Mouse (Mus musculus): ENCODE results near the gene Rrh.

Rrh gene

DNA sequence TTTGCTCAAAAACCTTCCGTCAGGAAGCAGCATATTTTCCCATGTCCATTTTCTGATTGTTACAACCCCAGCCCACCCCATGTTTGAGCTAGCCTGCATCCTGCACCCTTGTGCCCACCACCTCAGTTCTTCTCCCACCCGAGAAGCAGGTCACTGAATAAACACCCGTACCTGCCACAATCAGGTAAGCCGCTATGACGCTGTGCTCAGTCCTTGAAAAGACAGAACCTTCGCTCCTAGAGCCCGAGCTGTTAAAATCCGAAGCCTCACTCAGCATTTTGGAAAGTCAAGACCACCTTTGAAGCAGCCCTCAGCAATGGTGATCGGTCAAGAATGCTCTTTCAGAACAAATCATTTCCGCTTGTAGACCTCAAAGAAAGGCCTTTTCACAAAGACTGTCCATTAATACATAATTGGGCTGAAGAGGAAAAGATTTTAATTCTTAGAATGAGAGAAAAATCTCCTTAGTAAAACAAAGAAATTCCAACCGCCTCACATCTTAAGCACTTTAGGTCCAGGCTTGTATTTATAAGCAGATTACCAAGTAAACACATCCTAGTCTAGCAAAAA is at the start of gene Rrh:
Gene Rrh (minus strand): TSS at position 382 of the 570 bp plus-strand sequence.
- no peak for DNase-seq

DNA sequence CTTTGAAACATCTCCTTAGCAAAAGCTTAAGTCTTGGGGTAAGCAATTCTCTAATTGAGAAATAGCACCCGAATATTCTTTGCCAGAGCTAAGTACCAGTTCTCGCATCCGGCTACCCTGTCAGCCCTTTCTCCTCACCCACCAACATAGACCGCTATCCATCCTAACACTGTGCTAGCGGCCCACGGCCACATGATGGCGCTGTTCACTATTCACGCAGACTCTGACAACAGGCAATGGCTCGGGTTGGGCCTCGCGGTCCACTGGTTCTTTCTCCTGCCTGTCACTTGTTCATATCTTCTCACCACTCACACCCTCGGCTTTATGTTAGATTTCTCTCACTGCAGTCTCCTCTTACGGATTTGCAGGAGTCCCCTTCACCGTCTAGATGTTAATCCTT is 41.3 kb upstream of the Rrh start:
- peak; percentile 50 to 54 for DNase-seq

DNA sequence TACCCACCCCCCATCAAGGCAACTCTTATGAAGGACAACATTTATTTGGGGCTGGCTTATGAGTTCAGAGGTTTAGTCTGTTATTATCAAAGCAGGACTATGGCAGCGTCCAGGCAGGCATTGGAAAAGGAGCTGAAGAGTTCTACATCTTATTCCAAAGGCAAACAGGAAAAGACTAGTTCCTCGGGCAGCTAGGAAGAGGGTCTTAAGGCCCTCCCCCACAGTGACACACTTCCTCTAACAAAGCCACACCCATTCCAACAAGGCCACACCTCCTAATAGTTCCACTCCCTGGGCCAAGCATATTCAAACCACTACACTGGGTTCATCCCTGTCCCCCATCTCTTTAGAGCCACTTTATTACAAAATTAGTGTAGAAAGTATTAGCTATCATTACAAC is 40.2 kb upstream of the Rrh start:
- DNase-seq = no peak

DNA sequence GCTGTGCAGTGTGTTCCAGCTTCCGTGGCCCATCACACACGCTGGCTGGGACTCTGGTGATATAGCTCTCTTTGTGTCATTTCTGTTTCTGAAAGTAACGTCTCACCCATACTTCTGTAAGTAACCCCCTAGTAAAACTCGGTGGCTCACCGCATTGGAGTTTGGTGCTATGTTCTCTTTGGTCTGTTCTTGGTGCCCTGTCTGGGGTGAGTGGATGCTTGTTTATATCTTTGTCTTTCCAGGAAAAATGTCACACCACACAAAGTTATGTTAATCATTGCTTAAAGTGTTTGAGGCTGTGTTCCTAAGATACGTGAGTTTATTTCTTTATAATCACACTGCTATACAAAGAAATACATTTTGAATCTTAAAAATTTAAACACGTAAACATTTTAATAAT is 24.5 kb upstream of the Rrh start:
- no peak for DNase-seq

DNA sequence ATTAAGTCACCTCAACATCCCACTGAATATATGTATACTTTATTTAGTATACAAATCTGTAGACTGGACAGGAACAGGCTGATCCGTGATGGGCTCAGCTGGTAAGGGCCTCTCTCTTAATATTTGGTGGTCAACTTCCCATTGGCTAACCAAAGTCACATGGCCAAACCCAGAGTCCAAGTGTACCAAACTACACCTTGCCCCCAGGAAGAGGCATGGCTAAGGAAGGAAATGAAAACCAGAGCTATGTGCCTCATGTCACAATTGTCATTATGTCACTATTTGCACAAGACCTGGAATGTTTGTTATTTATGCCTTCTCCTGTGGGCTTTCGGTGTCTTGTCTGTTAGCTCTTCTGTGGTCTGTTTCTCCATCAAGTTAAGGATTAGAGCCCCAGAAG is 23.5 kb upstream of the Rrh start:
- DNase-seq = no peak

DNA sequence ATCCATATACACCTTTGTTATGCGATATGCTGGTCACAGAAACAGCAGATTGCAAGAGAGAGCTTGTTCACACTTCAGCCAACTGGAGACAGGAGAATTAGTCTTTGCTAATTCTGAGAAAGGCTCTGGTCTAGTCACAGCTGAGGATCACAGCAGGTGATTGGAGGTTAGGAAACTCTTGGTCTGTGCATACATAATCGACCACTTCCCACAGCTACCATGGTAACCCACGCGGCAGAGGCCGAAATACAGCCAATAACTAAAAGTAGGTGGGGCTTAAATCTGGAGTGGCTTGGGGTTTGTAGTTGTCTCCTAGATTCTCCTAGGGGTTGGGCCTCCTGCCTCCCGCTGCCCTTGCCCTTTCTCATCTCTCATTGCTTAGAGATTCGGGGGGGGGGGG is 15.6 kb upstream of the Rrh start:
- DNase-seq = no peak

DNA sequence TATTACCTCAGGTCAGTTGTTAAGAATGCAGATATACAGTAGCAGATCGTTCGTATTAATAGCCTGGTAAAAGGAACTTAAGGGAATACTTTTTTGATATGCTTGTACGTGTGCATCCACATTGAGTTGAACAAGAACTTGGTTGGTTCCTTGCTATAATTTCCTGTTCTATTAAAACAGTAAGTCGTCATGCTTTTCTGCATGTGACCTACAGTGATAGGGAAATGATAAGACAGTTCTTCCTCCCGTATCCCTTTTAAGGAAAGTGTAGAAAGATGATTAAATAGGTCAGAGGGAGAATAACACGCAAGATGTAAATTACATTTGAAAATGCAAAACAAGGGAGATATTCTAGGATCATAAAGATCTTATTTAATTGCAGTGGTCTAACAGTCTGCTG is 14.6 kb upstream of the Rrh start:
- DNase-seq = no peak

DNA sequence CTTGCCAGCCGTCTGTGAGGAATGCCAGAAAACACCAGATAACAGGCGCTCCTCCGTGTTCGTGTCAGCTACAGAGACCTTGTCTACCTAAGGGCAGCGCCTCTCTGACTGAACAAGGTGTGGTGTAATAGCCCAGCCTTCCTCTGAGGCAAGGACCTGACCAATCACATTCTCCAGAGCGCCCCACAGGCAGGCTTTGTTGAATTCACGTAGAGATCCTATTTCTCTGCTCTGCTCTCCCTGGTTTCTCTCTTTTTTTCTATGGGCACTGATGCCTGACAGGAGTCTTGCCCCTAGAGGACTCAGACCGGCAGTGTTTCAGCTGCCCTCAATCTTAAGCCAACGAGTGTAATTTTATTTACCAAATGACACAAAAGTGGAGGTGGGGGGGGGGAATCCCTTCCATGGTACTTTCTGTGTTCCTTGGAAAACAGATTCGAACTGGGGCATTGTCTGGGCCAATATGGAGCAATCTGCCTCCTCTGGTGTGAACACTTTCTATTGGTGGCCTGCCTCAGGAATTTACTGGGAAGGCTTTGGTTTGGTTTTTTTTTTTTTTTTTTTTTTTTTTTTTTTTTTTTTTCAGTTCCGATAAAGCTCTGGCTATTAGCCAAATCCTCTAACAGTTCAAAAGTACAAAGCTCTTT is 13.8 kb upstream of the Rrh start:
- DNase-seq = no peak

DNA sequence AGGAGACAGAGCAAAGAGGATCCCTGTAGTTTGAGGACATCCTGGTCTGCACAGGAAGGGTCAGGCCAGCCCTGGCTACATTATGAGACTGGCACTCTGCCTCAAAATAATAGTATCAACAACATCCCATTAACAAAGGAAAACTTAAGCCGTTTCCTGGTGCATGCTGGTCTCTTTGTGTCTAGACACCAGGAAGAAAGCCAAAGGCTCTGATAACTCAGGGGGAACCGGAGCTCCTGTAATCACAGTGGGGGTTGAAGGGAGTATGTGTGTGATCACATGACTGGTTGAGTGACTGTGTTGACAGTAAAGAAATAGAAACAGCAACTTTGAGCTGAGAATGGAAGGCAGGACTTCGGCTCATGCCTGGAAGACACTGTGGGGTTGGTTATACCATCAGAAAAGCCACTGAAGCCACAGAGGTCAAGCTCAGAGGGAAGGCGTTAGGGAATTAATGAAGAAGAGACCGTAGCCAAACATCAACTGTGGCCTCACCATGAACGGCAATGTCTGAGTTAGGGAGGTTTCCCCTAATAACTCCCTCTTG is 13.1 kb upstream of the Rrh start, which contains the start of gene Cfi:
Gene Cfi (plus strand): TSS at position 497 of the 547 bp plus-strand sequence.
- no peak for DNase-seq

DNA sequence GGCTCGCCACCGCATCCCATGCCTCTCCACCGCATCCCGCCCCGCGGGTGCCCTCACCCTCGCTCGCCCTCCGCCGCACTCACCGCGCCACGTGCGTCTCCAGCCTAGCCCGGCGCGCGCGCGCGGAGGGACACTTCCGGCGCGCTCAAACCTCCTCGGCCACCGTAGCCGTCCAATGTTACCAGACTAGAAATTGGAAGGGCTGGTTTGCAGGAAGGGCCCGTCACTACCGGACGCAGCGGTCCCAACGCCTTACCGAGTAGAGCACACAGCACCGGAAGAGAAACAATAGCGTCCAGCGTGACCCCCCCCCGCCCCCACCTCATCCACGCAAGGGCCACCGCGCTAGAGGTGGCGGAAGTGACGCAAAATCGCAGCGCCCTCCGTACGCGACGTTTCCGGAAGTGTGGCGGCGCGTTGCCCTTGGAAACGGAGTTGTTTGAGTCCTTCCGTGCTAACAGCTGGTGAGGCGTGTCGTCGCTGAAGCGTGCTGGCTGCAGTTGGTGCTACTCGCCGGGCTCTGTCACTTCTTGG is 8.7 kb upstream of the Rrh start, which contains the start of gene Gar1:
Gene Gar1 (minus strand): TSS at position 362 of the 534 bp plus-strand sequence.
- DNase-seq = peak; percentile 91 to 93

DNA sequence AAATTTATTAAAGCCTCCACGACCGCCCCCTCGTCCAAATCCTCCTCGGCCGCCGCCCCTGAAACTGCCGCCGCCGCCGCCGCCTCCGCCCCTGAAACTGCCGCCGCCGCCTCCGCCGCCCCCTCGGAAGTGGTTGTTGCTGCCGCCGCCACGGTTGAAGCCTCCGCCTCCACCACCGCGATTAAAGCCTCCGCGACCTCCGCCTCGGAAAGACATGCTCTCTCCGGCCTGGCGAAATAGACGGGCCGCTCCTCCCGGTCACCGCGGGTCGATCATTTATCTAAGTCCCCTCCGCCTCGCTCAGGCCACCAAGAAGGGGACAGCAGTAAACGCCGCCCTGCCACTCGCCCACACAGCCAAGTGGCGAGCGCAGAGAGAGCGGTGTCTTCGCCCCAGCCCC is 8.2 kb upstream of the Rrh start:
- peak; percentile 63 to 70 for DNase-seq

DNA sequence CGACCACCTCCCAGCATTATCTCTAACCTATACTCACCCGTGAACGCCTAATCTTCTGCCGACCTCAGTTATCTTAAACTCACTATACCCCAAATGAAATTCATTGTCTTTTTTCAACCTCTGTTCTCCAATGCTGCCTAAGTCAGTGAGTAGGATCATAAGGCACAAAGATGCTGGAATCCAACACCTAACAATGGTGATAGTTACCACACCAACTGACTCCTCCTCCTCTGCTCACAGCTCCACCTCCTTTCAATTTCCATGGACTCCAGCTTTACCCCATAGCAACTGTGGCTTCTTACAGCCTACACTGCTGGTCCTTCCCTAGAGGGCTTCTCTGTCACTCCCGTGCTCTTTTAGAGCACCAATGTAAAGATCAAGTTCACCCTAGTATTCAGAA is 5.3 kb upstream of the Rrh start:
- DNase-seq = no peak

DNA sequence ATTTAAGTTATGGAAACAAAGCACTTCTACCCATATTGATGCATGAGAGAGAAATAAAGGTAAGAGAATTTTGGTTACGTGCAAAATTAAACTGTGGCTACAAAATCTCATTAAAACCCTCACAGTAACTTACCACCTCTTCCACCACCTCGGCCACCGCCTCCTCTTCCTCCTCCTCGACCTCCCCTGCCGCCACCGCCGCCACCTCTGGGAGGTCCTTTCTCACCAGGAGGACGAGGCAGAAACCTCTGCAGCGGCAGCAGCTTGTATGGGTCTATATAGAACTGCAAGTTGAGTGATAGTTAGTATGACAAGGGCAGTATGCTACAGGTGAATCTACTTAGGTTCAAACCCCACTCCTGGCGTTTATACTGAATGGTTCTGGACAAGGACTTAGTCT is 4.3 kb upstream of the Rrh start:
- no peak for DNase-seq

DNA sequence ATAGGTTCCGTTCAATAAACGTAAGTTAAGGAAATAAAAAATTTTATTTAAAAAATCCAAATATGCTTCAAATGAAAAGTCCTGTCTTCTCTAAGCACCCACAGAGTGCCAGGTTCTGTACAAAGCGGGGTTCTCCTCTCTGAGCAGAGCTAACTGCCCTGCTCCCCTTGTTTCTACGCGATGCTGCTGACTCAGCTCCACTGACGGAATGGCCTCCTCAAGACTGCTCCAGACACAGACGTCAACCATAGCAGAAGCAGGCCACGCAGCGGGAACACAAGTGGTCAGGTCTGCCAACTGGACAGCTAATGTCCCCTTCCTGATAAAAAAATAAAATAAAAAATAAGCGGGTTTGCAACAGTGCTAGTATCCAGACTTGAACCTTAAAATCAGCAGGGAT is 2.5 kb upstream of the Rrh start:
- DNase-seq = no peak

DNA sequence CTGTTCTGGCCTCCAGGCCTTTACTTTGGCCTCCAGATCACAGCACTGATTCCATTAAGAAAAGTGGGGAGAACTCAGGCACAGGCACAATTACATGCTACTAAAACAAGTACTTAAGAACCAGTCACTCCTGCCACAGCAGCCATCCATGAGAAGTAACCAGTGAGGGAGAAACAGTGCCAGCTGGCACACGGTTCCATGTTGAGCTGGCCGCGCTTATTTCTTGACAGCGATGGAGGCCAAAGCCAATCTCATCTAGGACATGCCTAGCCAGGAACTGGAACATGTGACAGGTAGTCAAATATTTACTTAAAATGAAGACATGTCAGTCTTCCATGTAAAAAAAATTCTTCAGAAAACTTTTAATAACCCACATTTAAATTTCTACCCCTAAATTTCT is 1.8 kb upstream of the Rrh start:
- DNase-seq = no peak

DNA sequence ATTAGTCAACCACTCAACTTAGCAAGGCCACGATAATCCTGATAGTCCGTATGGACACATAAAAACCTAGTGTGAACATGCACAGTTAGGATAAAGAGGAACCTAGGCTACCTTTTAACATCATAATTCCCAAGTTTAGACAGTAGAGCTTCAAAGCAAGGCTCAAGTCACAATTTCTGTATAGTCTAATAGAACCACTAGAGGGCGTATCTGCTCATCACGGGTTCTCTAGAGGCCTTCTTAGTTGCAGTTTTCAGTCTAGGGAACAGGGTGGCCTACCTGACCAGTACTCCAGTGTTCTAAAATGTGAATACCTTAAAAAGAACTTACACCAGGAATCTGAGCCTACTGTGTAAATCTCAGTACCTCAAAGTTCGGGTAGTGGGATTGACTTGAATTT is 906 bp upstream of the Rrh start:
- no peak for DNase-seq

DNA sequence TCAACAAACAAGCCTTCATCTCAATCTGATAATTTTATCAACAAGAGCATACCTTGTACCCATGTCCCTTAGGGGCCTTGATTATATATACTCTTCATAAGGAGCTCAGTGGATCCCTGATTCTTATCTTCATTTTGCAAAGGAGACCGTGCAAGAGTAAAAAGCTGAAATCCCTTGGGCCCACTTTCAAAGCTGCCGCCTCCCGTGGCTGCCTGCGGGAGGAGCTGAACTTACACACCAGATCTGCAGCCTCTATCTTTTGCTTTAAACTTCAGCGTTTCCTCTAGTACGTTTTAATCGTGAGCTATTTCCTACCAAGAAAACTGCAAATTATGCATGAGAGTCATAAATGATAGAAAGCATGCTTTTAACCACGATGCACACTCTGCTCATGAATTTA is 651 bp downstream of the Rrh start:
- no peak for DNase-seq

DNA sequence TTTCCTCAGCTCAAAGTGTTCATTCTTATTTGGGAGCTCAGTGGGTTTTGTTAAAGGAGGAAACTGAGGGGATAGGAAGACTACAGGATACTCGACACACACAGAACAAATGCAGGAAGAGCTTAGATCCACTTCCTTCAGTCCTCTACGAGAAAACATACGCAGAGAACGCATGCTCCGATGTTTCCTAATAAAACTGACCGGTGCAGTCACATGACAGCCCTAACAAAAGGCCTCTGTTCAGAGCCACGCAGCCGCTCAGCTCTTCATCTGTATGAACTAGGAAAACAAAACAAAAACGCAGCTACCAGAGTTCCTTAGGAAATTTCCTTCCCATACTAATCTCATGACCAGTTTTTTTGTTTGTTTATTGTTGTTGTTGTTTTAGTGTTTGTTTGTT is 1.5 kb downstream of the Rrh start:
- no peak for DNase-seq

DNA sequence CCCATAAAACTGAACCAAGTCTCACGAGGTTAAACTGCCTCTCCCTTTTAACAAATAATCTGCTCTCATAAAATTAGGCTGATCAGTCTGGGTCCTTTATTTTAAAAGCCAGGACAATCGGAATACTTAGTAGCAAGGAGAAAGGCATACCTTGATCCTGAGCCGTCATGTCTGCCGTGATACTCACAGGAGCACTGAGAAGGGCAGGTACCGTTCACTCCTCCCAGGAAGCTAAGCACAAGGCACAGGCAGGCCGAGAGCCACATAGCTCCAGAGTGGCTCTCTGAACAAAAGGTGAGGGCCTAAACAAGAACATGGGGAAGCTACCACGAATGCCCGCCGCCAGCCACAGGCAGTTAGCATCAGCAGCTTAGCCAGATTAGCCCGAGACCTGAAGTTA is 18.6 kb downstream of the Rrh start, which contains the start of gene Lrit3:
Gene Lrit3 (minus strand): TSS at position 266 of the 400 bp plus-strand sequence.
- DNase-seq = no peak

DNA sequence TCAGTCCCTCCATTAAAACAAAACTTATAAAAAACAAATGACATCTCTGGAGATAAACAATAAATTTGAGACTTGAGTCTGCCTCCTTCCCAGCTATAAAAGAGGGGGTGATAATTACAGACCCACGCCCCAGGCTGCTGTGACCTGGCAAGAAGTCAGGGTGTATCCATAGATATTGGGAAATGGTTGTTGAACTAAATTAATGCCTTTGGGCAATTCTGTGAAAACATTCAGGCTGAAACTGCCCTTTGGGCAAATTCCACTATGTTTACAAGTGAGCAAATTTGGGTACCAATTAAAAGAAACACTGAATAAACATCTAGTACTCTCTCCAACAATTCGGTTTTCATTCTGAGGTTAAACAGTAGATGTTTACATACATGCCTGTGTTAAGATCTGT is 23.4 kb downstream of the Rrh start:
- no peak for DNase-seq

DNA sequence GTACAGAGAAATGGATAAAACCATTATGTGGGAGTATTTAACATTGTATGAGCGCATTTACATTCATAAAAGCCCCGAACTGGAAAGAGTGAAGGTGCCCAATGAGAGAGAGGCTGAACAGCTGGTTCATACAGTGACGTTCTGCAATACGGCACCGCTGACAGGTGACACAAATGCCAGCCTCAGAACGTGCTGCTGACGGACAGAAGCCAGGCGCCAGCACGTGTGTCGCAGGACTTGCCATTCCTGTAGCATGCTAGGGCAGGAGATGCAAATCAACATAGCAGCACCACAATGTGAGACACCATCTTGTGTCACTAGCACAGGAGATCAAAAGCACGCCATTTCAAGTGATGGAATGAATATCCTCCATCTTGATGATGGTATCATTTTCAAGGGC is 23.8 kb downstream of the Rrh start:
- DNase-seq = no peak

DNA sequence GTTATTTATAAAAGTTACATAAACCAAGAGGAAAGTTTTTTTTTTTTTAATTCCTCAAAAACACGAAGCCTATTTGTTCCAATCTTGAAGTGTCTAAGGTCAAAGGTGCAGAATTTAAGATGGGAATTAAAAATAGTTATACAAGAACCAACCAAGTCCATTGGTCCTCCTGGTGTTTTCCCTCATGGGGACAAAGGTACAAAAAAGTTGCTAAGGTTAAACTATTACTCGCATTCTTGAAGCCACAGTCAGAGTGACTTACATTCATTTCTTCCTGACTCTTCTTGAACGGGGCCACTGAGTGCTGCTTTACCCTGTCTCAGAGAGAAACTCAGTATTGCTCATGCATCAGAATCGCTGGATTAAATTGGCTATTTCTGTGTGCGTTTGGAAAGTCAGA is 25.0 kb downstream of the Rrh start:
- no peak for DNase-seq

DNA sequence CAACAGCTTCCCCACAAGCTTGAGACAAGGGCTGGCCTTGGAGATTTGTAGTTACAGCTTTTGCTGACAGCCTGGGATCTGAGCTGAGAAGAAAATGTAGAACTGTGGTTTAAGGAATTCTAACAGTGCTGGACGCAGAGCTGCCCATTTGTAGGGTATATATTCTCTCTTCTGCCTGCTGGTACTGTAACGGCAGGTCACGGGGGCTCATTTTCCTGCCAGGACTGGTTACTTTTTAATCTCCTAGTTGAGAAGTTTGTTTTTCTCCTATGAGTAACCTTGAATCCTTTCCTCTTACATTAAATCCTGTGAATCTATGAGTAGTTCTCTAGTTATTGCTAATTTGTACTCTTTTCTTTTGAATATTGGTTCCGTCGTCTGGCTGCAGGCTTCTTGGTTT is 28.6 kb downstream of the Rrh start:
- no peak for DNase-seq

DNA sequence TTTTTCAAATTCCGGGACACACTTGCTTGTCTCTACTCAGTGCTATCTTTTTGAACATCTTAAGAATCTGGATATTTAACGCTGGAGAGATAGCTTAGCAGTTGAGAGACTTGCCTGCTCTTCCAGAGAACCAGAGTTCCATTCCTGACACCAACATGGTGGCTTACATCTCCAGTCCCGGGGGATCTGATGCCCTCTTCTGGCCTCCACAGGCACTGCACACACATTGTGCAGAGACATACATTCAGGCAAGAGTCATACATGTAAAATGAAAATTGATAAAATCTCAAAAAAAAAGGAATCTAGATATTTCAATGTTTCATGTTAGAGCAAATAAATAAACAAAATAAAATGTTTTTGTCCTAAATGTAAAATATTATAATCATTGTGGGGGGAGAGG is 39.6 kb downstream of the Rrh start:
- DNase-seq = no peak

All from thymus, postnatal 36 days (tissue).